ENCODE assay signal across 9 mouse cellular contexts in genomic region chr19:24317038-24317591, GRCm38 (mm10). TPM values are rescaled to one million over a fixed set of nuclear protein-coding genes. Genes with fewer than 3 reads are reported as not detected.
A peak's percentile ranks its signal among the peaks of the same experiment; 100 is the strongest.
DNase-seq lines count a peak whose midpoint lies in the region; ATAC-seq lines count a peak whose summit lies in the region.
"Had no signal": no experiment of that assay in that cellular context is flagged by ENCODE, and none has a peak within 500 bp of the region (broad histone marks: within the 10 kb centered on the region; RNA-seq: fewer than 3 reads in every experiment).

No protein-coding gene starts in this region.

- H3K27ac ChIP-seq in neural tube, embryonic 11.5 days (ENCODE audit: low read depth, low read length): no peak overlapping the region
- no peak overlapping the region for H3K27ac ChIP-seq in stomach, embryonic 16.5 days (ENCODE audit: low read length)
- H3K27ac ChIP-seq: heart, embryonic 13.5 days had no signal

- WGBS in neural tube, embryonic 11.5 days: 51% methylated on average over 15 of the region's 15 CpGs
- WGBS in stomach, embryonic 16.5 days: 49% methylated on average over 15 of the region's 15 CpGs

- H3K4me1 ChIP-seq in neural tube, embryonic 11.5 days (ENCODE audit: control insufficient read depth, insufficient read depth, low read length): peaks cover 5% of the 10 kb centered on the region; the same call in 1 of the 2 replicates
- H3K4me1 ChIP-seq in stomach, embryonic 16.5 days (ENCODE audit: control insufficient read depth, insufficient read depth, low read length): 0 out of 2 replicates have a peak, but pooled peaks cover 3% of the 10 kb centered on the region

- ATAC-seq in neural tube, embryonic 11.5 days (ENCODE audit: insufficient read depth, low FRiP score, low TSS enrichment): peak; percentile 73
- ATAC-seq in stomach, embryonic 16.5 days (ENCODE audit: insufficient read depth, low FRiP score): peak; percentile 44; the same call in 1 of the 2 replicates

- no peaks in the 10 kb centered on the region for H3K36me3 ChIP-seq in neural tube, embryonic 11.5 days (ENCODE audit: control insufficient read depth, insufficient read depth, low read length)
- no peaks in the 10 kb centered on the region for H3K36me3 ChIP-seq in stomach, embryonic 16.5 days (ENCODE audit: control insufficient read depth, insufficient read depth, low read length)
- H3K36me3 ChIP-seq: heart, embryonic 13.5 days had no signal

- H3K4me3 ChIP-seq in neural tube, embryonic 11.5 days (ENCODE audit: low read depth, low read length): no peak overlapping the region
- no peak overlapping the region for H3K4me3 ChIP-seq in stomach, embryonic 16.5 days (replicated peaks; ENCODE audit: low read length)
- H3K4me3 ChIP-seq: heart, embryonic 13.5 days had no signal

- H3K4me2 ChIP-seq in neural tube, embryonic 11.5 days (ENCODE audit: low read depth): no peak overlapping the region
- H3K4me2 ChIP-seq in stomach, embryonic 16.5 days (ENCODE audit: low read depth, low read length): no peak overlapping the region
- H3K4me2 ChIP-seq: heart, embryonic 13.5 days had no signal

- no peak overlapping the region for H3K9ac ChIP-seq in neural tube, embryonic 11.5 days (ENCODE audit: low read length)
- no peak overlapping the region for H3K9ac ChIP-seq in stomach, embryonic 16.5 days (ENCODE audit: low read length)

- H3K27me3 ChIP-seq in neural tube, embryonic 11.5 days (ENCODE audit: control insufficient read depth, insufficient read depth, low read length): no peaks in the 10 kb centered on the region
- H3K27me3 ChIP-seq in stomach, embryonic 16.5 days (ENCODE audit: control insufficient read depth, insufficient read depth, low read length): no peaks in the 10 kb centered on the region
- H3K27me3 ChIP-seq: heart, embryonic 13.5 days had no signal

- peak; percentile 27 to 47 for DNase-seq in cerebellum, postnatal 25 days
- DNase-seq in cerebellum, adult 9-11 months: no peak
- peak; percentile 28 for DNase-seq in neural tube, embryonic 11.5 days (ENCODE audit: low spot score)
- no peak for DNase-seq in neural tube, embryonic 10.5 days (ENCODE audit: extremely low spot score, low spot score)
- peak; percentile 57 for DNase-seq in kidney, postnatal 10 days
- no peak for DNase-seq in adipocyte (ENCODE audit: low spot score)
- DNase-seq in frontal cortex, postnatal 25 days (ENCODE audit: low spot score in 2 of 2): no peak

- H3K9me3 ChIP-seq in neural tube, embryonic 11.5 days (ENCODE audit: control insufficient read depth, low read length): no peaks in the 10 kb centered on the region
- no peaks in the 10 kb centered on the region for H3K9me3 ChIP-seq in stomach, embryonic 16.5 days (replicated peaks; ENCODE audit: control insufficient read depth, low read length)
- H3K9me3 ChIP-seq: heart, embryonic 13.5 days had no signal

RNA-seq across cellular contexts. Expression of gene Fxn, which starts 36.7 kb away (rescaled TPM):
- polyA plus RNA-seq in neural tube, embryonic 11.5 days (2014; fragmentation: Nextera tagmentation; extraction: Ambion mirVana): 47.6 and 49.1 TPM in 2 replicates
- 32.5 and 40.2 TPM in 2 replicates for polyA plus RNA-seq in stomach, embryonic 16.5 days (2015; fragmentation: Nextera tagmentation; extraction: Ambion mirVana)

Comparison
In these comparisons a context has a peak if more than half of its experiments do, and no peak if none do; other contexts are left out.
1. DNase-seq: peak in cerebellum, postnatal 25 days (2 of 2), neural tube, embryonic 11.5 days (single experiment) and kidney, postnatal 10 days (single experiment); none in cerebellum, adult 9-11 months (single experiment), neural tube, embryonic 10.5 days (single experiment), adipocyte (single experiment) and frontal cortex, postnatal 25 days (0 of 2).